ENCODE assay signal across 8 mouse cellular contexts in genomic region chr16:94371301-94371931, GRCm38 (mm10). TPM values are rescaled to one million over a fixed set of nuclear protein-coding genes. Genes with fewer than 3 reads are reported as not detected.
DNase-seq lines count a peak whose midpoint lies in the region; ATAC-seq lines count a peak whose summit lies in the region.

Gene Pigp (minus strand): TSS chr16:94371842.

- no peaks in the 10 kb centered on the region for H3K27me3 ChIP-seq in midbrain, embryonic 10.5 days (ENCODE audit: low read depth, poor library complexity, severe bottlenecking)
- H3K27me3 ChIP-seq in stomach, embryonic 15.5 days (replicated peaks), result no peaks in the 10 kb centered on the region

- H3K9me3 ChIP-seq in midbrain, embryonic 10.5 days (replicated peaks), result no peaks in the 10 kb centered on the region
- no peaks in the 10 kb centered on the region for H3K9me3 ChIP-seq in stomach, embryonic 15.5 days

- peak; percentile 7 for DNase-seq in spleen, adult 12 weeks (ENCODE audit: low spot score)
- no peak for DNase-seq in spleen, postnatal 14 days (ENCODE audit: low spot score in 2 of 2)
- DNase-seq in cerebellum, postnatal 10 days, result peak; percentile 91 to 92
- peak; percentile 53 for DNase-seq in gastrocnemius, postnatal 10 days
- DNase-seq in induced T-regulatory cell, adult 2 months (ENCODE audit: low read depth), result peak; percentile 73
- DNase-seq in left cerebral cortex, postnatal 36 days (ENCODE audit: low spot score in 2 of 2), result peak; percentile 70 to 73
- peak; percentile 89 for DNase-seq in midbrain, embryonic 10.5 days (ENCODE audit: low spot score)

- peak within 1 kb of the TSS; percentile 66 for H3K4me2 ChIP-seq in stomach, embryonic 15.5 days

- peak within 1 kb of the TSS; percentile 99 for H3K27ac ChIP-seq in midbrain, embryonic 10.5 days (replicated peaks)
- peak within 1 kb of the TSS; percentile 98 for H3K27ac ChIP-seq in stomach, embryonic 15.5 days

- peak within 1 kb of the TSS; percentile 91 for H3K4me3 ChIP-seq in midbrain, embryonic 10.5 days
- H3K4me3 ChIP-seq in stomach, embryonic 15.5 days (replicated peaks), result peak within 1 kb of the TSS; percentile 93

- H3K9ac ChIP-seq in stomach, embryonic 15.5 days, result peak within 1 kb of the TSS; percentile 94

- H3K36me3 ChIP-seq in midbrain, embryonic 10.5 days, result no peaks in the 10 kb centered on the region
- no peaks in the 10 kb centered on the region for H3K36me3 ChIP-seq in stomach, embryonic 15.5 days

- H3K4me1 ChIP-seq in midbrain, embryonic 10.5 days, result peaks cover 52% of the 10 kb centered on the region
- H3K4me1 ChIP-seq in stomach, embryonic 15.5 days, result peaks cover 7% of the 10 kb centered on the region; the same call in 1 of the 2 replicates

- intact Hi-C loops in left cerebral cortex, postnatal 36 days (cut with DNase I), result loop anchor here (10.0 kb wide), 1 partner anchor 153 kb away; the partner anchor contains the start of gene Vps26c

- under 1% methylated on average over 27 of the region's 43 CpGs for WGBS in midbrain, embryonic 10.5 days
- WGBS in stomach, embryonic 15.5 days, result 1% methylated on average over 21 of the region's 43 CpGs

- ATAC-seq in stomach, embryonic 15.5 days (ENCODE audit: insufficient read depth, low FRiP score, low read depth), result peak; percentile 74

RNA-seq across cellular contexts. Expression of gene Pigp, which starts in this region (rescaled TPM):
- total RNA-seq in gastrocnemius, postnatal 10 days (2021), result 100 to 1,000 TPM; 144 to 146 TPM
- 10 to 100 TPM; 43.1 to 43.8 TPM for total RNA-seq in left cerebral cortex, postnatal 36 days (2021)
- 104 and 105 TPM in 2 replicates for polyA plus RNA-seq in midbrain, embryonic 10.5 days (2016; fragmentation: Nextera tagmentation; extraction: Ambion mirVana)
- polyA plus RNA-seq in stomach, embryonic 15.5 days (2015; fragmentation: Nextera tagmentation; extraction: Ambion mirVana), result 121 and 126 TPM in 2 replicates

Comparison
In these comparisons a context has a peak if more than half of its experiments do, and no peak if none do; other contexts are left out.
1. DNase-seq: peak in spleen, adult 12 weeks (single experiment), cerebellum, postnatal 10 days (2 of 2), gastrocnemius, postnatal 10 days (single experiment), induced T-regulatory cell, adult 2 months (single experiment), left cerebral cortex, postnatal 36 days (2 of 2) and midbrain, embryonic 10.5 days (single experiment); none in spleen, postnatal 14 days (0 of 2).